Comparison of ENCODE assay signal across 7 mouse cellular contexts in genomic region chr9:23027377-23028313, GRCm38 (mm10).
DNase-seq lines count a peak whose midpoint lies in the region; ATAC-seq and TF ChIP-seq lines count a peak whose summit lies in the region.

No protein-coding gene starts in this region.

- no peak overlapping the region for H3K4me2 ChIP-seq in lung, postnatal 0 days (replicated peaks; ENCODE audit: low read depth, low read length)

- H3K4me3 ChIP-seq in ES-Bruce4 (ENCODE audit: low read depth, low read length), result no peak overlapping the region
- no peak overlapping the region for H3K4me3 ChIP-seq in lung, postnatal 0 days (ENCODE audit: low read depth, low read length)

- peak; percentile 6 for TF ChIP-seq CTCF in ES-Bruce4 (IDR thresholded peaks at IDR 0.05; ENCODE audit: low read depth, low read length)
- TF ChIP-seq CTCF in lung, postnatal 0 days (IDR thresholded peaks at IDR 0.05), result peak; percentile 89

- TF ChIP-seq POLR2A in ES-Bruce4 (IDR thresholded peaks at IDR 0.05; ENCODE audit: insufficient read depth, low read length), result no peak

- no peaks in the 10 kb centered on the region for H3K4me1 ChIP-seq in ES-Bruce4 (ENCODE audit: control insufficient read depth, insufficient read depth, low read length)
- H3K4me1 ChIP-seq in lung, postnatal 0 days (ENCODE audit: insufficient read depth, low read depth, low read length), result no peaks in the 10 kb centered on the region; the same call in 1 of the 2 replicates

- ATAC-seq in lung, postnatal 0 days, result peak; percentile 51; the same call in 1 of the 2 replicates

- no peak overlapping the region for H3K9ac ChIP-seq in ES-Bruce4 (ENCODE audit: low read depth, poor library complexity, severe bottlenecking)
- H3K9ac ChIP-seq in lung, postnatal 0 days (replicated peaks; ENCODE audit: low read depth), result no peak overlapping the region

- TF ChIP-seq EP300 in ES-Bruce4 (IDR thresholded peaks at IDR 0.05; ENCODE audit: insufficient read depth, low read depth, low read length), result no peak
- TF ChIP-seq EP300 in lung, postnatal 0 days (IDR thresholded peaks at IDR 0.05), result no peak

- H3K27ac ChIP-seq in ES-Bruce4 (ENCODE audit: insufficient read depth, low read length), result no peak overlapping the region
- H3K27ac ChIP-seq in lung, postnatal 0 days (ENCODE audit: low read length), result no peak overlapping the region

- no peaks in the 10 kb centered on the region for H3K9me3 ChIP-seq in ES-Bruce4 (replicated peaks; ENCODE audit: control insufficient read depth, insufficient read depth, low read length, poor library complexity, severe bottlenecking)
- H3K9me3 ChIP-seq in lung, postnatal 0 days (ENCODE audit: low read length), result no peaks in the 10 kb centered on the region

- 71% methylated on average over 9 of the region's 9 CpGs for WGBS in lung, postnatal 0 days

- no peaks in the 10 kb centered on the region for H3K27me3 ChIP-seq in ES-Bruce4 (ENCODE audit: control insufficient read depth, insufficient read depth, low read length, poor library complexity, severe bottlenecking)
- no peaks in the 10 kb centered on the region for H3K27me3 ChIP-seq in lung, postnatal 0 days (replicated peaks; ENCODE audit: insufficient read depth, low read length)

- intact Hi-C loops in heart, postnatal 10 days (cut with DNase I), result loop anchor here (2.0 to 10.0 kb wide), 2 partner anchors 185 to 1487 kb away; no protein-coding TSS in a partner anchor

- H3K36me3 ChIP-seq in ES-Bruce4 (ENCODE audit: control insufficient read depth, insufficient read depth, low read length, poor library complexity, severe bottlenecking), result no peaks in the 10 kb centered on the region
- H3K36me3 ChIP-seq in lung, postnatal 0 days (ENCODE audit: insufficient read depth, low read length), result no peaks in the 10 kb centered on the region

- peak; percentile 87 for DNase-seq in ZHBTc4 (ENCODE audit: low read depth, low spot score)
- peak; percentile 65 for DNase-seq in embryo, embryonic 11.5 days (ENCODE audit: low read depth, low spot score)
- peak; percentile 55 to 75 for DNase-seq in heart, postnatal 10 days
- peak; percentile 84 to 89 for DNase-seq in kidney, postnatal 4 days
- DNase-seq in lung, postnatal 0 days (ENCODE audit: low spot score), result peak; percentile 73
- DNase-seq in right cerebral cortex, adult 2 months (ENCODE audit: low spot score in 2 of 2), result peak; percentile 75 to 83
